Mouse (Mus musculus) heart, embryonic 16.5 days (tissue): ENCODE measurements around the gene Ifitm7. TPM values are rescaled to one million over a fixed set of nuclear protein-coding genes. Genes with fewer than 3 reads are reported as not detected.

Experiments
- ATAC-seq: fragments of 200-750 bp; cut with Nextera tagmentation; replicated peaks from 2 replicates; pipeline ENCODE4 v1.8.0; 2017; ENCODE audit warnings: moderate number of reproducible peaks; ENCODE audit not compliant: insufficient read depth, low FRiP score; ENCODE audit errors: extremely low read depth
- H3K27ac ChIP-seq: fragments of 300-500 bp; sonication (generic); 2 replicates; pipeline ENCODE4 v1.5.1; 2014; ENCODE audit warnings: mild to moderate bottlenecking, low read length, control low read depth, moderate library complexity
- H3K27me3 ChIP-seq: fragments of 300-500 bp; sonication (generic); 2 replicates; pipeline ENCODE4 v1.6.1; 2014; ENCODE audit warnings: low read length, mixed read lengths; ENCODE audit not compliant: control insufficient read depth, insufficient read depth
- H3K36me3 ChIP-seq: fragments of 300-500 bp; sonication (generic); 2 replicates; pipeline ENCODE4 v1.6.1; 2014; ENCODE audit not compliant: control insufficient read depth, insufficient read depth
- H3K4me1 ChIP-seq: fragments of 300-500 bp; sonication (generic); 2 replicates; pipeline ENCODE4 v1.6.1; 2014; ENCODE audit warnings: low read length, mixed read lengths; ENCODE audit not compliant: control insufficient read depth, insufficient read depth
- H3K4me2 ChIP-seq: fragments of 300-500 bp; sonication (generic); 2 replicates; pipeline ENCODE4 v1.6.1; 2014; ENCODE audit warnings: low read depth, mild to moderate bottlenecking, control low read depth, low read length
- H3K4me3 ChIP-seq: fragments of 300-500 bp; sonication (generic); 2 replicates; pipeline ENCODE4 v1.5.1; 2014; ENCODE audit warnings: mild to moderate bottlenecking, control low read depth, low read length
- H3K9ac ChIP-seq: fragments of 300-500 bp; sonication (generic); 2 replicates; pipeline ENCODE4 v1.6.1; 2014; ENCODE audit warnings: low read length, control low read depth
- H3K9me3 ChIP-seq: fragments of 300-500 bp; sonication (generic); replicated peaks from 2 replicates; pipeline ENCODE4 v1.6.1; 2016; ENCODE audit warnings: low read length; ENCODE audit not compliant: control insufficient read depth
- WGBS: fragments of 180-500 bp; shearing (Covaris S2); extraction: QIAGEN DNeasy Blood & Tissue Kit; methylation state at CpG from one replicate; pipeline ENCODE4 v1.1.7; 2014; 5-methylcytosine and 5-hydroxymethylcytosine counted together
- polyA plus RNA-seq: library from polyadenylated mRNA; unstranded; fragments of >200 nt; fragmentation: Nextera tagmentation; extraction: Ambion mirVana; gene quantifications from 2 replicates; pipeline ENCODE4 v1.2.1, GENCODE M21; 2015

Ifitm7 gene
- polyA plus RNA-seq = 0.13 TPM in 1 of 2 replicates, not detected in the other

DNA sequence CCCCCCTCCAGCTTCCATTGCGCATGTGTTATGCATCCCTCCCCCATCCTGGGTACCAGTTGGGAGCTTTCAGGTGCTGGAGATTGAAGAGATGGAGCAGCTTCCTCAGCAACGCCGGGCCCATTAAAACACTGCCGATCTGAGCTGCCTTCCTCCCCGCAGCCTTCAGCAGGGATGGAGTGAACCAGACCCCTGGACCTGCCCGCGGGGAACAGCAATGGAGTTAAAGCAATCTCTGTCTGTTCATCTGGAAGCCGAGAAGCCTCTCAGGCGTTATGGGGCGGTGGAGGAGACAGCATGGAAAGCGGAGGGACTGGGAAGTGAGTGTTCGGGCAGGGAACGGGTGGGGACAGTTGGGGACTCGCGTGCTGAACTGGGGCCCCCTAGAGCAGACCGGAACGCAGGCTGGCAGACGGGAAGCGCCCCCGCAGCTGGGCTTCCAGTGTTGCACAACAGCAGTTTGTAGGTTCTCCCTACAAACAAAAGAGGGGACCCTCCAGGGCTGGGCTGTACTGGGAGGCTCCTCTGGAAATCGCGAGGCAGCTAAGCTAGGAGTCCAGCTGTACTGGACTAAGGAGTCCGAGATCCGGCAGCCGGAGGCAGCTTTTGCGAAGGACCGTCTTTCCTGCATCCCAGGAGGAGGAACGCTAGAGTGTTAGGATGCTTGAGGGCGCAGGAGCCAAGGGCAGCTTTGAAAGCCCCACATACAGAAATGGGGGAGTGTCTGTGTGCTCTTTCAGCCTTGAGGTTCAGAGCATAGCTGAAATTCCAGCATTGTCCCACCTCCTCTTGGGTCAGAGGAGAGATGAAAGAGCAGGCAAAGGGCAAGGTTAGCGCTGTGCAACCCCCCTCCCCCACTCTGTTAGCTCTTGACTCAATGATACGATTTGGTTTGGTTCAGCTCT is at the start of gene Ifitm7, which contains the start of gene 2900011O08Rik:
Gene Ifitm7, minus strand, starts transcription at position 315 of the 905 bp plus-strand sequence.
Gene 2900011O08Rik, plus strand, starts transcription at position 31 of the 905 bp plus-strand sequence.
- ATAC-seq = no peak
- no peaks in the 10 kb centered on the region for H3K36me3 ChIP-seq
- under 1% methylated on average over 31 of the region's 31 CpGs for WGBS
- no peaks in the 10 kb centered on the region; the same call in 1 of the 2 replicates for H3K27me3 ChIP-seq
- peak within 1 kb of the TSS; percentile 86 for H3K4me2 ChIP-seq
- no peaks in the 10 kb centered on the region for H3K9me3 ChIP-seq
- peaks cover 8% of the 10 kb centered on the region; the same call in 1 of the 2 replicates for H3K4me1 ChIP-seq
- H3K27ac ChIP-seq = no peak within 1 kb of the TSS
- peak within 1 kb of the TSS; percentile 52 for H3K4me3 ChIP-seq
- H3K9ac ChIP-seq = peak within 1 kb of the TSS; percentile 47

DNA sequence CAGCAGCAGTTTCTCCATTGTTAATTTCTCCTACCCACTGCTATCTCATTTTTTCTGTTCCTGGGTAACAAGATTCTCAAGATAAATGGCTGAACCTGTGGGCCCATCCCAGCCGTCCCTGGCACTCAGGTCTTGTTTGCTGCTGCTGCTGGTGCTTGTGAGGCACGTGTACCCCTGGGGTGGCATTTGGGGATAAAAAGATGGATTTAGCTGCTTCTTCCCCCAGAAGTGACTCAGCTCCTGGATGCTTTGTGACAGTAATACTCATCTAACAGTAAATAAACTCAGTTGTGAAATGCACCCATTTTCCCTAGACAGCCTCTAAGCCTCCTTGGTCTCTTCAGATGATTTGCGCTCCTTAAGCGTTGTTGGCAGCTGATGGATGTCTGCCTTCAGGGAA is 46.4 kb upstream of the Ifitm7 start:
- Histone ChIP-seq H3K4me2 (no peak overlapping the region), H3K9ac (no peak overlapping the region), H3K27ac (no peak overlapping the region), H3K9me3 (no peaks in the 10 kb centered on the region), H3K4me1 (no peaks in the 10 kb centered on the region), H3K36me3 (no peaks in the 10 kb centered on the region), H3K4me3 (no peak overlapping the region), H3K27me3 (no peaks in the 10 kb centered on the region)
- 70% methylated on average over 4 of the region's 4 CpGs for WGBS
- ATAC-seq = no peak

DNA sequence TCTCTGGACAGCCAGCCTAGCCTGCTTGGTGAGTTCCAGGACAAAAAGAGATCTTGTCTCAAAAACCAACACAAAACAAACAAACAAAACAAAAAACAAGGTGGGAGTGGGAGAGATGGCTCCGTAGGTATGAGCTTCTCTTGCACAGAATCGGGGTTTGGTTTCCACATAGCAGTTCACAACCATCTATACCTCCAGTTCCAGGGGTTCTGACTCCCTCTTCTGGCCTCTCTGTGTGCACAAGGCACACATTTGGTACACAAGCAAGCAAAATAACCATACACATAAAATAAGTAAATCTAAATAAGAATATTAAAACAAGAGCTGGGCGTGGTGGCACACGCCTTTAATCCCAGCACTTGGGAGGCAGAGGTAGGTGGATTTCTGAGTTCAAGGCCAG is 44.0 kb upstream of the Ifitm7 start:
- no peaks in the 10 kb centered on the region for H3K27me3 ChIP-seq
- 73% methylated on average over 4 of the region's 4 CpGs for WGBS
- no peaks in the 10 kb centered on the region for H3K4me1 ChIP-seq
- H3K9ac ChIP-seq = no peak overlapping the region
- H3K4me3 ChIP-seq = no peak overlapping the region
- no peak for ATAC-seq
- no peaks in the 10 kb centered on the region for H3K9me3 ChIP-seq
- H3K36me3 ChIP-seq = no peaks in the 10 kb centered on the region
- no peak overlapping the region for H3K27ac ChIP-seq
- H3K4me2 ChIP-seq = no peak overlapping the region

DNA sequence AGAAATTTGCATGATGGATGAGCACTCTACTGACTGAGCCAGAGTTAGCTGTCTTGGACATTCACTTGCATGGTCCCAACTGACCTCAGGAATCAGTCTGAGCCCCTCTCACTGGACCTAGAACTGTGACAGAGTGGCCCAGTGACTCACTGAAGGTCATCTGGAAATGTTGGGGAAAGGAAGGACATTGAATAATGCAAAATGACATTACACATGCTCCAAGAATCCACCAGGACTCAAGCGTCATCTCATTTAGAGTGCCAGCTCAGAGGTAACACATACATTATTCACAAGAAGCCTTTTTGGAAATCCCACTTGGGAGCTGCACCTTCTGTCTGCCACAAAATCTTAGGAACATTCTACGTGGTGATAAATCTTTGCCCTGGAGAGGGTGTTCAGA is 43.2 kb upstream of the Ifitm7 start:
- Histone ChIP-seq H3K27ac (no peak overlapping the region), H3K27me3 (no peaks in the 10 kb centered on the region), H3K9me3 (no peaks in the 10 kb centered on the region), H3K4me3 (no peak overlapping the region), H3K9ac (no peak overlapping the region), H3K4me2 (no peak overlapping the region), H3K4me1 (no peaks in the 10 kb centered on the region), H3K36me3 (no peaks in the 10 kb centered on the region)
- no peak for ATAC-seq
- WGBS = 60% methylated on average over 2 of the region's 2 CpGs

DNA sequence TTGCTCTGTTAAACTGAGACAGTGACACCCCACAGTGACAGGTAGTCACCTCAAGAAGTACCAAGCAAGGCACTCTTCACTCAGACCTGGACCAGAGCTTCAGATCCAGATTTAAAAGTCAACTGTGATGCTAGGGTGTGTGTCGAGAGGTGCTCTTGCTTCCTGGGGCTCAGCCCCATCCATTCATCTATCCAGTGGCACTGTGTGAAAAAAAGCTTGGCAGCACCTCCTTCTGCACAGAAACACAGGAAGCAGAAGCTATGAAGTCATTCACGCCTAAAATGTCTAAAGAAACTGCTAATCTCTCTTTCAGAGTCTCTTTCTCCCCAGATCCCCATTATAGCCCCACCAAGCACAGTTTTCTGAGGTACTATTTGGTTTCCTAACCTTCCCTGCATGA is 42.4 kb upstream of the Ifitm7 start:
- H3K4me2 ChIP-seq = no peak overlapping the region
- H3K27me3 ChIP-seq = no peaks in the 10 kb centered on the region
- H3K9ac ChIP-seq = no peak overlapping the region
- no peaks in the 10 kb centered on the region for H3K4me1 ChIP-seq
- H3K27ac ChIP-seq = no peak overlapping the region
- no peak for ATAC-seq
- H3K9me3 ChIP-seq = no peaks in the 10 kb centered on the region
- H3K4me3 ChIP-seq = no peak overlapping the region
- 43% methylated on average over 2 of the region's 2 CpGs for WGBS
- H3K36me3 ChIP-seq = no peaks in the 10 kb centered on the region

DNA sequence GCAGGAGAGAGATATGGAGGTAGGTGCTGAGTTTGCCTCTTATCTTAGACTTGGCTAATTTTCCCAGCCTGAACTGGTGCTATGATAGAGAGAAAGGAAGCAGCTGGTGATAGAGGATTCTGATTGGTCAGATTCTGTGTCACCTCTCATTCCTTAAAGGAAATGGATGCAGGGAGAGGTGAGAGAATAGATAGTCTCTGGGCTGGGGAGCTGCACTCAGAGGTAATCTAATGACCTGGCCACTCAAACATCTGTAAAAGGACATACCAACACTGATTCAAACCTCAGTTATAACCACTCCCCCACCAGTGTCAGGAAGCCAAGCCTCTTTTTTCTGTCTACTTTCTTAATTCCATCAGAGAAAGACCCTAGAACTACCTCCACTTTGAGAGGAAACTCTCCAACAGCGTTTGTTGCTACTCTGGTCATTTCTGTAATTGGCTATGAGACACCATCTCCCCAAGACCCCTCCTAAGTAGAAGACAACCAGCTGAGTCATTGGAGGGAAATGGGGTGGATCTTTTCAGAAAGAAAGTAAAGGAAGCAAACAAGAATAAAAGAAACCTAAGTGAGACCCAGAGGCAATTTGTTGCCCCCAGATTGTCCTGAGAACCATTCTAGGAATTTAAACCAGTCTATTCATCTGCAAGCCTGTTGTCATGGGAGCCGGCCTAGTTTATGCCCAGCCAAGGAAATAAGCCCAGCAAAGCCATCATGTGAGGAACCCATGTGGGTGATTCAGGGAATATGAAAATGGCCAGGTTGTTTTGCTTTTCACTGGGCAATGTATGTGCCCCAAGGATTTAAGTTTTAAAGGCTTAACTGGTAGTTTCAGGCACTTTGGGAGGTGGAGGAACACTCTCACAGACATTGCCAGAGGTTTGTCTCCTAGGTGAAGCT is 38.7 kb upstream of the Ifitm7 start:
- H3K4me2 ChIP-seq = no peak overlapping the region
- no peaks in the 10 kb centered on the region for H3K36me3 ChIP-seq
- H3K9ac ChIP-seq = no peak overlapping the region
- no peaks in the 10 kb centered on the region for H3K27me3 ChIP-seq
- no peaks in the 10 kb centered on the region for H3K4me1 ChIP-seq
- no peak overlapping the region for H3K27ac ChIP-seq
- 50% methylated on average over 2 of the region's 2 CpGs for WGBS
- no peaks in the 10 kb centered on the region for H3K9me3 ChIP-seq
- no peak overlapping the region for H3K4me3 ChIP-seq
- ATAC-seq = no peak; the same call in 1 of the 2 replicates

DNA sequence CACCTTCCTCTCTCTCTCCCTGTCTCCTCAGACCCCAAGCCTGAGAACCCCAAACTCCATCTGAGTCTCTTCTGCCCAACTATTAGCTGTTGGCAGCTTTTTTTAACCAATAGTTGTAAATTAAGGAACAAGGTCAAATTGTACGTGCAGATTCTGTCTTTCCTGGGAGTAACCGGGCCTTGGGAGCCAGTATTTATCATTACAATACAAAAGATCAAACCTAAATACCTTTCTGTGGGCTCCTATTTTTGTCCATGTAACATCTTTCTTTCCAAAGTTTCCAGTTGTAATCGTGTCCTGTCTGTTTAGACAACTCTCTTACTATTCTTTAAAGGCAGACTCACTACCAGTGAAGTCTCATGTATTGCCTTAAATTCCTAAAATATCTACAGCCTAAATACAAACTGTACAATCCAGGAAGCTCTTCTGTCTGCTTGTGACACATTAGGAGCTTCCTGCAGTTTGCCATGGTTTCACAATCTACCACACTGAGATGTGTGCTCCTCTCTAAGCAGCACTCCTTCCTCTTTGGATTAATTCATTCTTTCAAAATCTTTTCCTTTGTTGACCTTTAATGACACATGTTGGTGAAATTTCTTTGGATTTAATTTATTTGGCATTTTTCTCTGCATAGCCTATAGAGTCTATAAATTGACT is 34.6 kb upstream of the Ifitm7 start:
- H3K27me3 ChIP-seq = no peaks in the 10 kb centered on the region
- H3K4me1 ChIP-seq = no peaks in the 10 kb centered on the region
- no peak overlapping the region for H3K4me2 ChIP-seq
- no peak overlapping the region for H3K4me3 ChIP-seq
- WGBS = 66% methylated on average over 3 of the region's 3 CpGs
- no peak for ATAC-seq
- no peak overlapping the region for H3K27ac ChIP-seq
- no peaks in the 10 kb centered on the region for H3K36me3 ChIP-seq
- no peak overlapping the region for H3K9ac ChIP-seq
- peaks cover 2% of the 10 kb centered on the region; the same call in 1 of the 2 replicates for H3K9me3 ChIP-seq

DNA sequence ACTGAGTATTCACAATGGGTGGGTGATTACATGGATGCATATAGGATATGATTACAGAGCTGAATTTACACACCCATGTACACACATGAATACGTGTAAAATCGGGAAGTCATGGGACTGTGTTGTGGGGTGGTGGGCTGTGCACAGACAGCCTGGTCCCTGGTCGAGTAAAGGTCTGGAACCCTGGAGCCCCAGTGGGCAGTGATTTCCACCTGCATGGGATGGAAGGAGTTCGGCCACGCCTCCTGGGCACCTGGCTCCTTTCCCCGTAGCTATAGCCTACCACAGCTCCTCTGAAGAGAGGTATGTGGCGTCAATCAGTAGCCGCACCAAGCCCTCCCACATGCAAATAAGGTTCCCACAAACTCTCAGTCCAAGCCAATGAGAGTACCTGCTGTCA is 30.6 kb upstream of the Ifitm7 start:
- no peaks in the 10 kb centered on the region for H3K4me1 ChIP-seq

More for the DNA sequence above, 30.6 kb upstream of the Ifitm7 start:
- no peak overlapping the region for H3K9ac ChIP-seq
- H3K4me2 ChIP-seq = no peak overlapping the region
- no peak overlapping the region for H3K27ac ChIP-seq
- ATAC-seq = no peak
- H3K9me3 ChIP-seq = peaks cover 2% of the 10 kb centered on the region; the same call in 1 of the 2 replicates
- WGBS = 84% methylated on average over 8 of the region's 8 CpGs
- H3K36me3 ChIP-seq = no peaks in the 10 kb centered on the region
- no peak overlapping the region for H3K4me3 ChIP-seq
- no peaks in the 10 kb centered on the region for H3K27me3 ChIP-seq
